Mouse (Mus musculus) hindbrain, embryonic 15.5 days (tissue): ENCODE results near the gene Yif1b. TPM values are rescaled to one million over a fixed set of nuclear protein-coding genes. Genes with fewer than 3 reads are reported as not detected.

Source experiments
- ATAC-seq: fragments of 200-750 bp; cut with Nextera tagmentation; 2 replicates; pipeline ENCODE4 v1.8.0; 2017; ENCODE audit warnings: low read depth, moderate number of reproducible peaks, moderate TSS enrichment; ENCODE audit not compliant: low FRiP score
- H3K27ac ChIP-seq: fragments of 300-500 bp; sonication (generic); replicated peaks from 2 replicates; pipeline ENCODE4 v1.5.1; 2015; ENCODE audit warnings: mild to moderate bottlenecking, inconsistent platforms
- H3K27me3 ChIP-seq: fragments of 300-500 bp; sonication (generic); 2 replicates; pipeline ENCODE4 v1.6.1; 2015; ENCODE audit warnings: control low read depth, inconsistent platforms
- H3K36me3 ChIP-seq: fragments of 300-500 bp; sonication (generic); 2 replicates; pipeline ENCODE4 v1.6.1; 2015; ENCODE audit warnings: control low read depth, inconsistent platforms
- H3K4me1 ChIP-seq: fragments of 300-500 bp; sonication (generic); replicated peaks from 2 replicates; pipeline ENCODE4 v1.6.1; 2015; ENCODE audit warnings: control low read depth, inconsistent platforms
- H3K4me2 ChIP-seq: fragments of 300-500 bp; sonication (generic); 2 replicates; pipeline ENCODE4 v1.6.1; 2015; ENCODE audit warnings: moderate library complexity, mild to moderate bottlenecking, inconsistent platforms
- H3K4me3 ChIP-seq: fragments of 300-500 bp; sonication (generic); 2 replicates; pipeline ENCODE4 v1.5.1; 2015; ENCODE audit warnings: mild to moderate bottlenecking, inconsistent platforms
- H3K9ac ChIP-seq: fragments of 300-500 bp; sonication (generic); 2 replicates; pipeline ENCODE4 v1.6.1; 2015; ENCODE audit warnings: inconsistent platforms
- H3K9me3 ChIP-seq: fragments of 300-500 bp; sonication (generic); 2 replicates; pipeline ENCODE4 v1.6.1; 2016; ENCODE audit warnings: control low read depth, inconsistent platforms
- WGBS: fragments of 180-500 bp; shearing (Covaris S2); methylation state at CpG from one replicate; pipeline ENCODE4 v1.1.7; 2015; 5-methylcytosine and 5-hydroxymethylcytosine counted together
- polyA plus RNA-seq: library from polyadenylated mRNA; unstranded; fragments of >200 nt; fragmentation: Nextera tagmentation; extraction: Ambion mirVana; gene quantifications from 2 replicates; pipeline ENCODE4 v1.2.1, GENCODE M21; 2015

Yif1b gene
- polyA plus RNA-seq, 1 experiment from 2014 or later: 99.5 TPM

GRCm38 (mm10) chr7:29283876-29284275 lies 45.7 kb downstream of the Yif1b start:
- Histone ChIP-seq H3K9me3 (no peaks in the 10 kb centered on the region), H3K27me3 (peaks cover 21% of the 10 kb centered on the region; the same call in 1 of the 2 replicates), H3K9ac (no peak overlapping the region), H3K4me1 (peaks cover 22% of the 10 kb centered on the region), H3K4me3 (no peak overlapping the region), H3K27ac (no peak overlapping the region), H3K36me3 (no peaks in the 10 kb centered on the region), H3K4me2 (no peak overlapping the region)
- ATAC-seq: no peak
- 81% methylated on average over 4 of the region's 4 CpGs for WGBS

- H3K27me3 ChIP-seq: peaks cover 21% of the 10 kb centered on the region; the same call in 1 of the 2 replicates
- WGBS: 91% methylated on average over 6 of the region's 6 CpGs
- H3K4me2 ChIP-seq: no peak overlapping the region
These were observed 46.4 kb downstream of the Yif1b start for GRCm38 (mm10) chr7:29284523-29284922.

GRCm38 (mm10) chr7:29287481-29287880 lies 49.4 kb downstream of the Yif1b start:
- peaks cover 16% of the 10 kb centered on the region; the same call in 1 of the 2 replicates for H3K27me3 ChIP-seq

More at GRCm38 (mm10) chr7:29284523-29284922, 46.4 kb downstream of the Yif1b start:
- no peak overlapping the region for H3K27ac ChIP-seq
- H3K36me3 ChIP-seq: no peaks in the 10 kb centered on the region
- peaks cover 29% of the 10 kb centered on the region for H3K4me1 ChIP-seq
- no peak for ATAC-seq
- no peak overlapping the region for H3K9ac ChIP-seq
- H3K9me3 ChIP-seq: no peaks in the 10 kb centered on the region
- H3K4me3 ChIP-seq: no peak overlapping the region

GRCm38 (mm10) chr7:29288079-29288478 lies 50.0 kb downstream of the Yif1b start:
- 90% methylated on average over 2 of the region's 2 CpGs for WGBS
- no peaks in the 10 kb centered on the region for H3K36me3 ChIP-seq

More at GRCm38 (mm10) chr7:29287481-29287880, 49.4 kb downstream of the Yif1b start:
- no peak for ATAC-seq
- no peaks in the 10 kb centered on the region for H3K36me3 ChIP-seq
- H3K4me2 ChIP-seq: no peak overlapping the region
- H3K27ac ChIP-seq: no peak overlapping the region
- H3K9me3 ChIP-seq: no peaks in the 10 kb centered on the region
- no peak overlapping the region for H3K4me3 ChIP-seq
- no peak overlapping the region for H3K9ac ChIP-seq
- 86% methylated on average over 7 of the region's 7 CpGs for WGBS
- peaks cover 20% of the 10 kb centered on the region for H3K4me1 ChIP-seq

GRCm38 (mm10) chr7:29288942-29289638 lies 51.0 kb downstream of the Yif1b start, which contains the start of gene Ppp1r14a:
Gene Ppp1r14a (plus strand): TSS chr7:29289308.
- no peak for ATAC-seq
- no peak within 1 kb of the TSS for H3K27ac ChIP-seq
- WGBS: under 1% methylated on average over 58 of the region's 59 CpGs

More at GRCm38 (mm10) chr7:29288079-29288478, 50.0 kb downstream of the Yif1b start:
- H3K9ac ChIP-seq: no peak overlapping the region
- H3K9me3 ChIP-seq: no peaks in the 10 kb centered on the region
- 0 out of 2 replicates have a peak, but pooled peaks cover 12% of the 10 kb centered on the region for H3K27me3 ChIP-seq
- no peak overlapping the region for H3K4me3 ChIP-seq
- no peak overlapping the region for H3K27ac ChIP-seq
- H3K4me1 ChIP-seq: peaks cover 23% of the 10 kb centered on the region
- no peak overlapping the region for H3K4me2 ChIP-seq
- ATAC-seq: no peak

GRCm38 (mm10) chr7:29289856-29290255 lies 51.7 kb downstream of the Yif1b start:
- no peak overlapping the region for H3K9ac ChIP-seq
- no peak overlapping the region for H3K4me2 ChIP-seq
- no peaks in the 10 kb centered on the region for H3K9me3 ChIP-seq
- no peak for ATAC-seq
- H3K36me3 ChIP-seq: no peaks in the 10 kb centered on the region
- H3K4me1 ChIP-seq: peaks cover 24% of the 10 kb centered on the region
- no peak overlapping the region for H3K27ac ChIP-seq
- H3K4me3 ChIP-seq: no peak overlapping the region
- 0 out of 2 replicates have a peak, but pooled peaks cover 7% of the 10 kb centered on the region for H3K27me3 ChIP-seq
- WGBS: 74% methylated on average over 6 of the region's 6 CpGs

More at GRCm38 (mm10) chr7:29288942-29289638, 51.0 kb downstream of the Yif1b start, which contains the start of gene Ppp1r14a:
- no peaks in the 10 kb centered on the region for H3K9me3 ChIP-seq
- peak within 1 kb of the TSS; percentile 50 for H3K4me3 ChIP-seq
- H3K27me3 ChIP-seq: 0 out of 2 replicates have a peak, but pooled peaks cover 7% of the 10 kb centered on the region
- peak within 1 kb of the TSS; percentile 95 for H3K4me2 ChIP-seq
- H3K9ac ChIP-seq: peak within 1 kb of the TSS; percentile 47
- no peaks in the 10 kb centered on the region for H3K36me3 ChIP-seq
- peaks cover 24% of the 10 kb centered on the region for H3K4me1 ChIP-seq

- H3K9ac ChIP-seq: no peak overlapping the region
These were observed 52.8 kb downstream of the Yif1b start for GRCm38 (mm10) chr7:29290691-29291485.

GRCm38 (mm10) chr7:29291616-29292457 lies 53.7 kb downstream of the Yif1b start:
- H3K27ac ChIP-seq: 0 out of 2 replicates have a peak overlapping the region, but pooled peaks have one; percentile 38
- ATAC-seq: 0 out of 2 replicates have a peak, but pooled peaks have one; percentile 14
- no peak overlapping the region for H3K9ac ChIP-seq

More at GRCm38 (mm10) chr7:29290691-29291485, 52.8 kb downstream of the Yif1b start:
- no peak overlapping the region for H3K4me3 ChIP-seq
- H3K36me3 ChIP-seq: no peaks in the 10 kb centered on the region
- H3K27ac ChIP-seq: no peak overlapping the region; the same call in 1 of the 2 replicates
- H3K4me2 ChIP-seq: no peak overlapping the region
- H3K4me1 ChIP-seq: peaks cover 24% of the 10 kb centered on the region
- no peaks in the 10 kb centered on the region for H3K9me3 ChIP-seq
- no peak for ATAC-seq
- WGBS: 37% methylated on average over 11 of the region's 11 CpGs
- H3K27me3 ChIP-seq: 0 out of 2 replicates have a peak, but pooled peaks cover 7% of the 10 kb centered on the region

GRCm38 (mm10) chr7:29292458-29293098 lies 54.4 kb downstream of the Yif1b start:
- peaks cover 24% of the 10 kb centered on the region for H3K4me1 ChIP-seq
- H3K4me2 ChIP-seq: 0 out of 2 replicates have a peak overlapping the region, but pooled peaks have one; percentile 13
- no peak overlapping the region for H3K4me3 ChIP-seq
- ATAC-seq: no peak
- no peak overlapping the region for H3K9ac ChIP-seq
- no peaks in the 10 kb centered on the region for H3K9me3 ChIP-seq
- no peaks in the 10 kb centered on the region for H3K36me3 ChIP-seq
- H3K27me3 ChIP-seq: 0 out of 2 replicates have a peak, but pooled peaks cover 2% of the 10 kb centered on the region
- 0 out of 2 replicates have a peak overlapping the region, but pooled peaks have one; percentile 38 for H3K27ac ChIP-seq
- WGBS: 25% methylated on average over 8 of the region's 8 CpGs

More at GRCm38 (mm10) chr7:29291616-29292457, 53.7 kb downstream of the Yif1b start:
- 0 out of 2 replicates have a peak overlapping the region, but pooled peaks have one; percentile 13 for H3K4me2 ChIP-seq
- no peaks in the 10 kb centered on the region for H3K36me3 ChIP-seq
- 0 out of 2 replicates have a peak, but pooled peaks cover 7% of the 10 kb centered on the region for H3K27me3 ChIP-seq
- H3K4me1 ChIP-seq: peaks cover 24% of the 10 kb centered on the region
- no peak overlapping the region for H3K4me3 ChIP-seq
- H3K9me3 ChIP-seq: no peaks in the 10 kb centered on the region
- 26% methylated on average over 6 of the region's 7 CpGs for WGBS

GRCm38 (mm10) chr7:29293131-29294065 lies 55.3 kb downstream of the Yif1b start:
- no peaks in the 10 kb centered on the region for H3K27me3 ChIP-seq
- ATAC-seq: no peak
- H3K9ac ChIP-seq: no peak overlapping the region
- WGBS: 22% methylated on average over 19 of the region's 19 CpGs
- no peaks in the 10 kb centered on the region for H3K36me3 ChIP-seq
- H3K9me3 ChIP-seq: no peaks in the 10 kb centered on the region
- H3K27ac ChIP-seq: no peak overlapping the region
- no peak overlapping the region for H3K4me2 ChIP-seq
- peaks cover 24% of the 10 kb centered on the region for H3K4me1 ChIP-seq
- no peak overlapping the region for H3K4me3 ChIP-seq
